Mouse (Mus musculus) heart, embryonic 11.5 days (tissue): ENCODE results near the gene Ppm1j. TPM values are rescaled to one million over a fixed set of nuclear protein-coding genes. Genes with fewer than 3 reads are reported as not detected.

ENCODE experiments used
- ATAC-seq: fragments of 200-750 bp; cut with Nextera tagmentation; replicated peaks from 2 replicates; pipeline ENCODE4 v1.8.0; 2017; ENCODE audit warnings: moderate library complexity; ENCODE audit not compliant: insufficient number of reproducible peaks, low FRiP score, low TSS enrichment
- H3K27ac ChIP-seq: fragments of 300-500 bp; sonication (generic); 2 replicates; pipeline ENCODE4 v1.5.1; 2014; ENCODE audit warnings: mild to moderate bottlenecking, low read depth, low read length
- H3K27me3 ChIP-seq: fragments of 300-500 bp; sonication (generic); 2 replicates; pipeline ENCODE4 v1.6.1; 2014; ENCODE audit warnings: mild to moderate bottlenecking, low read length, mixed read lengths; ENCODE audit not compliant: control insufficient read depth, insufficient read depth
- H3K36me3 ChIP-seq: fragments of 300-500 bp; sonication (generic); 2 replicates; pipeline ENCODE4 v1.6.1; 2014; ENCODE audit warnings: mild to moderate bottlenecking, low read length, moderate library complexity, mixed read lengths; ENCODE audit not compliant: control insufficient read depth, insufficient read depth
- H3K4me1 ChIP-seq: fragments of 300-500 bp; sonication (generic); 2 replicates; pipeline ENCODE4 v1.6.1; 2014; ENCODE audit warnings: low read length; ENCODE audit not compliant: control insufficient read depth, insufficient read depth
- H3K4me2 ChIP-seq: fragments of 300-500 bp; sonication (generic); 2 replicates; pipeline ENCODE4 v1.6.1; 2014; ENCODE audit warnings: mild to moderate bottlenecking, moderate library complexity
- H3K4me3 ChIP-seq: fragments of 300-500 bp; sonication (generic); 2 replicates; pipeline ENCODE4 v1.5.1; 2014; ENCODE audit warnings: low read depth, low read length
- H3K9ac ChIP-seq: fragments of 300-500 bp; sonication (generic); 2 replicates; pipeline ENCODE4 v1.6.1; 2014; ENCODE audit warnings: mild to moderate bottlenecking, low read depth, low read length, moderate library complexity
- H3K9me3 ChIP-seq: fragments of 300-500 bp; sonication (generic); replicated peaks from 2 replicates; pipeline ENCODE4 v1.6.1; 2016; ENCODE audit warnings: low read length; ENCODE audit not compliant: control insufficient read depth
- WGBS: fragments of 180-500 bp; shearing (Covaris S2); extraction: QIAGEN DNeasy Blood & Tissue Kit; methylation state at CpG from one replicate; pipeline ENCODE4 v1.1.7; 2014; ENCODE audit not compliant: insufficient replicate concordance; 5-methylcytosine and 5-hydroxymethylcytosine counted together
- polyA plus RNA-seq: library from polyadenylated mRNA; unstranded; fragments of >200 nt; fragmentation: Nextera tagmentation; extraction: Ambion mirVana; gene quantifications from 2 replicates; pipeline ENCODE4 v1.2.1, GENCODE M21; 2014

Ppm1j gene
- polyA plus RNA-seq, 1 experiment from 2014 or later = 23.5 TPM

GRCm38 (mm10) chr3:104777342-104777741 lies 3.5 kb upstream of the Ppm1j start:
- H3K4me1 ChIP-seq = peaks cover 24% of the 10 kb centered on the region
- no peak overlapping the region for H3K27ac ChIP-seq
- peak overlapping the region; percentile 39; the same call in 1 of the 2 replicates for H3K9ac ChIP-seq
- 1% methylated on average over 20 of the region's 20 CpGs for WGBS
- peaks cover 45% of the 10 kb centered on the region for H3K27me3 ChIP-seq
- H3K4me2 ChIP-seq = peak overlapping the region; percentile 70
- H3K9me3 ChIP-seq = no peaks in the 10 kb centered on the region
- H3K36me3 ChIP-seq = no peaks in the 10 kb centered on the region
- ATAC-seq = no peak
- H3K4me3 ChIP-seq = peak overlapping the region; percentile 42

GRCm38 (mm10) chr3:104779949-104780348 lies 907 bp upstream of the Ppm1j start:
- Histone ChIP-seq H3K4me1 (peaks cover 20% of the 10 kb centered on the region), H3K36me3 (no peaks in the 10 kb centered on the region), H3K9ac (no peak overlapping the region), H3K27ac (no peak overlapping the region), H3K4me3 (no peak overlapping the region), H3K9me3 (no peaks in the 10 kb centered on the region), H3K4me2 (no peak overlapping the region), H3K27me3 (peaks cover 47% of the 10 kb centered on the region)
- ATAC-seq = no peak
- WGBS = 5% methylated on average over 7 of the region's 7 CpGs

GRCm38 (mm10) chr3:104781471-104781903 lies 631 bp downstream of the Ppm1j start, which contains the start of gene Fam19a3:
TSS of gene Fam19a3 (minus strand) at chr3:104781840.
- WGBS = under 1% methylated on average over 26 of the region's 26 CpGs
- Histone ChIP-seq H3K9ac (peak within 1 kb of the TSS; percentile 80), H3K4me3 (peak within 1 kb of the TSS; percentile 72), H3K27ac (peak within 1 kb of the TSS; percentile 76), H3K9me3 (no peaks in the 10 kb centered on the region), H3K27me3 (peaks cover 39% of the 10 kb centered on the region), H3K4me2 (peak within 1 kb of the TSS; percentile 100), H3K4me1 (peaks cover 20% of the 10 kb centered on the region), H3K36me3 (no peaks in the 10 kb centered on the region)
- ATAC-seq = peak; percentile 16; the same call in 1 of the 2 replicates

GRCm38 (mm10) chr3:104782061-104782681 lies 1.3 kb downstream of the Ppm1j start:
- Histone ChIP-seq H3K9me3 (no peaks in the 10 kb centered on the region), H3K4me2 (peak overlapping the region; percentile 100), H3K27me3 (peaks cover 32% of the 10 kb centered on the region), H3K9ac (peak overlapping the region; percentile 80), H3K4me1 (peaks cover 20% of the 10 kb centered on the region), H3K4me3 (peak overlapping the region; percentile 72), H3K27ac (peak overlapping the region; percentile 76; the same call in 1 of the 2 replicates), H3K36me3 (no peaks in the 10 kb centered on the region)
- no peak for ATAC-seq
- 17% methylated on average over 12 of the region's 12 CpGs for WGBS

GRCm38 (mm10) chr3:104783971-104784500 lies 3.2 kb downstream of the Ppm1j start:
- Histone ChIP-seq H3K9me3 (no peaks in the 10 kb centered on the region), H3K4me2 (0 out of 2 replicates have a peak overlapping the region, but pooled peaks have one; percentile 5), H3K27me3 (peaks cover 18% of the 10 kb centered on the region), H3K27ac (no peak overlapping the region), H3K4me1 (peaks cover 20% of the 10 kb centered on the region), H3K36me3 (no peaks in the 10 kb centered on the region), H3K9ac (0 out of 2 replicates have a peak overlapping the region, but pooled peaks have one; percentile 11), H3K4me3 (no peak overlapping the region)
- ATAC-seq = no peak
- WGBS = 29% methylated on average over 14 of the region's 14 CpGs

- no peak overlapping the region for H3K27ac ChIP-seq
- 85% methylated on average over 6 of the region's 6 CpGs for WGBS
- no peak overlapping the region for H3K4me3 ChIP-seq
- H3K36me3 ChIP-seq = no peaks in the 10 kb centered on the region
- H3K4me2 ChIP-seq = no peak overlapping the region
- H3K27me3 ChIP-seq = peaks cover 11% of the 10 kb centered on the region
- no peak for ATAC-seq
- H3K4me1 ChIP-seq = peaks cover 24% of the 10 kb centered on the region
- no peak overlapping the region for H3K9ac ChIP-seq
- H3K9me3 ChIP-seq = no peaks in the 10 kb centered on the region
These were observed 4.4 kb downstream of the Ppm1j start for GRCm38 (mm10) chr3:104785284-104785683.

- peak within 1 kb of the TSS; percentile 76 for H3K9ac ChIP-seq
- peak within 1 kb of the TSS; percentile 90 for H3K27ac ChIP-seq
- peak within 1 kb of the TSS; percentile 71 for H3K4me3 ChIP-seq
- ATAC-seq = peak; percentile 0; the same call in 1 of the 2 replicates
- WGBS = 19% methylated on average over 3 of the region's 3 CpGs
- peaks cover 12% of the 10 kb centered on the region for H3K36me3 ChIP-seq
- H3K4me1 ChIP-seq = peaks cover 29% of the 10 kb centered on the region
- H3K9me3 ChIP-seq = no peaks in the 10 kb centered on the region
- H3K27me3 ChIP-seq = peaks cover 3% of the 10 kb centered on the region
- peak within 1 kb of the TSS; percentile 90 for H3K4me2 ChIP-seq
These were observed 7.2 kb downstream of the Ppm1j start, which contains the start of gene Rhoc for GRCm38 (mm10) chr3:104788075-104788474. TSS of gene Rhoc (plus strand) at chr3:104788375.

GRCm38 (mm10) chr3:104788561-104789311 lies 7.9 kb downstream of the Ppm1j start:
- peak overlapping the region; percentile 76 for H3K9ac ChIP-seq
- H3K9me3 ChIP-seq = no peaks in the 10 kb centered on the region
- peaks cover 13% of the 10 kb centered on the region for H3K36me3 ChIP-seq
- under 1% methylated on average over 49 of the region's 52 CpGs for WGBS
- peak overlapping the region; percentile 90 for H3K4me2 ChIP-seq
- peak overlapping the region; percentile 71 for H3K4me3 ChIP-seq
- peak overlapping the region; percentile 90 for H3K27ac ChIP-seq
- no peaks in the 10 kb centered on the region; the same call in none of the 2 replicates for H3K27me3 ChIP-seq
- peak; percentile 90 for ATAC-seq
- peaks cover 36% of the 10 kb centered on the region for H3K4me1 ChIP-seq
